Mouse (Mus musculus): ENCODE measurements at regions not wholly inside any gene's neighbourhood (a gene's known extent, or its start where the extent isn't known, plus 50 kb on each side); places are given as distances from the start of the nearest gene placed in this dataset.
"Not testable (repeated sequence)": the region's sequence is repeated elsewhere in the genome, so short reads cannot be mapped to it uniquely, and the experiment has no call there.

DNA sequence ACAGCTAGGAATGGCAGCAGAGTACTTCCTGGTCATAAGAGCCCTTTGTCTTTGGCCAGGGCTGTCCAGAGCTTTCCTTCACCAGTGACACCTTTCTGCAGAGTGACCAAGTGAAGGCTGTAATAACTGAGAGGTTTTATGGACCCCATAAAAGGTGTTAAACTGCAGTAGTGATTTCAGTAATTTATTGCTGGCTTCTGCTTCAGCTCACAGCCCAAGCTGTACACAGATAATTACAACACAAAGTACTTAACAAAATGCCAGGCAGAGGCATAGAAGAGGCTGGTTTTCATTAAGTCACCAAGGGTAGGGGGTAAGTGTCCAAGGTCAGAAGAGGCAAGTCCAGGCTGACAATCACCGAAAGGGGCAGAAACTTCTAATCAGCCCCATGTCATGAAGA is 83.8 kb downstream of the Eif4e start:
- DNase-seq: no peak

DNA sequence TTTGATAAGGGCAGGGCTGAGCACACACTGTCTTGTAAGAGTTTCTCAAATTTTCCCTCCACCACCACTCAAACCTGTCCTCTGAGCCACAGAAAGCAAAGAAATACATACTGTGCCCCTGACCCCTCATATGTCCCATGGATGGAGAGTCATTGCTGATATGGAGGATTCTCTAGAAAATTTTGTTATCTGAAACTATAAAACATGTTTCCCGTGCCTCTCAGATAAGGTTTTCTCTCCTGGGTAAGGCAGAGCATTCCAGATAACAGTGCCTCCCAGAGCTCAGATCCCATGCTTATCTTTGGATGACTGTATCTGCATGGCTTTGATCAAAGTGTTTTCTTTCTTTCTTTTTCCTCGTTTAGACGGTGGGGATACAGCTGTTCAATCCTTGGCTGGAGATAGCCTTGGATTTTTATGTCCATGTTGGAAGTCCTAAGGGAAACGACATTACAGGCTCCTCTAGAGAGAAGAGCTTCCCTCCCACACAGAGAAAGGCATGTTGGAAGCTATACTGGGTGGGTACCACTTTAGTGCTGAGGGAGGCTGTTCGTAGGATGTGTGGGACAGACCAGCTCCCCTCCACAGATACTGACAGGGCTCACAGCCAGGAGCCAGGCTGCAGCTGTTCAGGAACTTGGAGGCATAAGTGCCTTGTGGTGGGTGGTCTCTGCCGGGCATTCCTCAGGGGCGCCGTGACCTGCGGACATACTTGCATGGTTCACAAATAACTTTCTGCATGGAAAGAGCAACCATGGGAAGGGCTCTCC is 87.1 kb downstream of the Eif4e start:
- no peak for DNase-seq

DNA sequence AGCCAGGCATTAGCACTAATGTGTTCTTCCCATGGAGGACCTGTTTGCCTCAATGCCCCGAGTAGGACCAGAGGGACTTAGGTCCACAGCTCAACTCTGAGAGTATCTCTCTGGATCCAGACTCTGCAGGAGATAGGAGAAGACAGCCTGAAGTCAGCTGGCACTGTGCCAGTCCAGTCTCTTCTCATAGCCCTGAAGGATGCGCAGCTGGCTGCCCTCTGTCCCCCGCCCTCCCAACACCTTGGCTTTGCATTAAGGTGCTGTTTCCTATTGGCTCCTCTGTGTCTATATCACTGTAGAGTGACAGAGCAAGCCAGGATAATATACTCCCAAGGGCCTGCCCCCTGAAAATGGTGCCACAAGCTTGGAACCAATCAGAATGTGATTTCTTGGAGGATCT is 87.7 kb downstream of the Eif4e start:
- DNase-seq: no peak

DNA sequence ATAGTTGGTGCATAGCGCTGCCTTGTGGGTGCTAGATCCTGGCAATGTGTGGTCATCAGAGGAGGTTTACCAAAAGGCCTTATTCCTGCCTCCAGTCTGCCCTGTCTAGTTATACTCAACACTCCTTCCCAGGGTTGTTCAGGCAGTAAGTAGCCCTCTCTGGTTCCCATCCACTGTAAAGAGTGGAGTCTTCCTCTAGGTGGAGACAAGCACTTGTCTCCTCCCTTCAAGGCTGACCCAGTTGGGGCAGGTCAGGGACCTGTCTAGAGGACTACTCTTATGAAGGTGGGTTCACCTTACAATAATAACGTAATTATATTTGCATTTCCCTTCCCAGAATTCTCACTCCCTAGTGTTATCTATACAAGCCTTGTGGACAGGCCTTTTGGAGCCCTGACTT is 88.9 kb downstream of the Eif4e start:
- no peak for DNase-seq

DNA sequence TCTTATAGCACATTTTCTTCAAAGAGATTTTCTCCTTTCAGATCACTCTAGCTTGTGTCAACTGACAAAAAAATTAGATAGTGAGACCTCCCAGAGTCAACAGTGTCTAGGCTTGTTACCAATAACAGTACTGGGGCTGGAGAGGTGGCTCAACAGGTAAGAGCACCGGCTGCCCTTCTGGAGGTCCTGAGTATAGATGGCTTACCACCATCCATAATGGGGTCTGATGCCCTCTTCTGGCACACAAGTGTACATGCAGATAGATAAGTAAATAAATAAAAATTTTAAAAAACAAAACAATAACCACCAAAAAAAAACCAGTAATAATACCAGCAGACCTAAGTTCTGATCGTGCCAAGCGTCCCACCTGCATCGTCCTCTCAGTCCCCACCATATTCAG is 94.3 kb downstream of the Eif4e start:
- DNase-seq: no peak

DNA sequence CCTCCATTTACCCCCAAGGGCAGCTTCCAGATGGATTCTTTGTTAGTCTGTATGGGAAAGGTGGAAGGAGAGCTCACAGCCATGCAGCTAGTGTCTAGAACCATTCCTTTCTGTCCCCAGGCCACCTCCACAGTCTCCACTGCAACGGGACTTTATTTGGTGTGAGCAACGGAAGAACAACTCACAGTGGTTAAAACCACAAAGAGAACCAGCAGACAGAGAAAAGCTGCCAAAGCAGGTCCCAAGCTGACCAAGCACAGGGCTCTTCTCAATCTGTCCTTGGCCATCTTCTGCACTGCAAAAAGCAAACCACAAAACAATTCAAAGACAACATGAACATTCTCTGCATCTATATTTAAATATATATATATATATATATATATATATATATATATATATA is 98.1 kb downstream of the Eif4e start:
- DNase-seq: no peak

DNA sequence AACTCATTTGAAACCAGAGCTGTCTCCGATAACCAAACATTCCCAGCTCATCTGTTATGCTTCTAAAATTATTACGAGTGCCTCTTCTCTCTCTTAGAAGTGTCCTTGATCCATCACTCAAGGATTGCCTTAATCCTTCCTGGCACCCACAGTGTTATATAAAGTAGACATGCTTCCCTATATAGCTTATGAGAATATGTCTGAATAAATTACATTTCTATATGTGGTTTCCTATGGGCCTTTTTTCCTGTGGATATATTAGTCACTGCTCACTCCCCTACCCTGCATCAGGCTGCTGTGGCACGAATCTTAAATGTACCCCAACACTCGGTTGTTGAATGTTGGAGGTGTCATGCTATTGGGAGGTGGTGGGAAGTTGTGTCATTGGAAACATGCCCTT is 100.3 kb downstream of the Eif4e start:
- no peak for DNase-seq

DNA sequence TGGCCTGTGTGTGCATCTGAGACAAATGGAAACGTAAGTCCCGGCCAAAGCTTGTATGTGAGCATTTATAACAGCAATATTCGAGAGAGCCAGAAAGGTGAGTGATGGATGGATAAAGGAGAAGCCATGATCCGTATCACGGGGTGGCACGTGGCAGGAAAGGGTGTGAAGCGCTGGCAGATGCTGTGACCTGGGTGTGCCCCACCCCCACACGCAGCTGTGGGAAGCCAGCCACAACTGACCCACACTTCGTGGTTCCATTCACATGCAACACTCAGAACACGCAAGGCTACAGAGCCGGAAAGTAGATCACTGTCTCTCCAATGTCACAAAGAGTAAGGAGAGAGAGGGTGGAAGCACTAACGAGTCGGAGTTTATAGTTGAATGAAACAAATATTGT is 104.3 kb downstream of the Eif4e start:
- DNase-seq: peak in 1 of 2 experiments; percentile 17

DNA sequence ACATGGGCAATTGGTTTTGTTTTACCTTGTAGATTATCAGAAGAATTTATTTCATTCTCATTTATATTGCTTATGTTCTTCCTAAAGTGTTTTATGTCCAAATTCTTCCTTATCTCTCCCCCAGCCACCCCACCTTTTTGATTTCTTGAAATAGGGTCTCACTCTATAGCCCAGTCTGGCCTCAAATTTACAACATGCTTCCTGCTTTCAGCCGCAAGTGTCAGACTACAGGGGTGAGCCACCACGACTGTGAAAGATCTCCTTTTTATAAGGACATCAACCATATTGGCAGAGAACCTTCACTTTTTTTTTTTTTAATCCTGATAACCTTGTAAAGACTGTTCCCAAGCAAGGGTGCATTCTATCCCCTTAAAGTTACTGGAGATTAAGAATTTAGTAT is 106.1 kb downstream of the Eif4e start:
- no peak for DNase-seq

DNA sequence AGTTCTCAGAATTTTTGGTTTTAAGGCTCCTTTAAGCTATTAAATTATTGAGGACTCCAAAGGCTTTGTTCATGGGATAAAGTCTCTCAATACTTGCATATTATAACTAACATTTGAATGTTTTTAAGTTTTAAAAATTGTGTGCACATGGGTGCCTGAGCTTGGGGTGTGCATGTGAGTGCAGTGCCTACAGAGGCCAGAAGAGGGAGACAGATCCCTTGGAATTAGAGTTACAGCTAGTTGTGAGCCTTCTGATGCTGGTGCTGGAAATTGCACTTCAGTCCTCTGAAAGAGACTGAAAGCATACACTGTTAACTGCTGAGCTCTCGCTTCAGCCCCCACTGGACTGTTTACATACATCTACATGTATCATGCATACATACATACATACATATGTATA is 100.0 kb upstream of the Tspan5 start:
- DNase-seq: peak in 1 of 2 experiments; percentile 23

DNA sequence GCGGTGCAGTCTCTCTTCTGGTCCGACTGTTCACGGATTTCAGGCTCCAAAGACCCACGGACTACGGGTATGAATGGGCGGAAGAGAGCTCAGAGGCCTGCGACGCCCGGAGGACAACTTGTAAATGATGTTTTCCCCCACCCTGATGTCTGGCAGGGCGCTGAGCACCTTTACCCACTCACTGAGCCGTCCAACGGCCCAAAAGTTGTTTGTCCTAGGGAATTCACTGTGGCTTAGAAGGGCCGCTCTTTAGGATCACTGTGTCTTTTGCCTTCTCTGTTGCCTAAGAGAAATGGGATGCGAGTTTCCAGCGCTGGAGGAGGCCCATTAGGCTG is 98.1 kb upstream of the Tspan5 start:
- DNase-seq: peak in 1 of 2 experiments; percentile 2

DNA sequence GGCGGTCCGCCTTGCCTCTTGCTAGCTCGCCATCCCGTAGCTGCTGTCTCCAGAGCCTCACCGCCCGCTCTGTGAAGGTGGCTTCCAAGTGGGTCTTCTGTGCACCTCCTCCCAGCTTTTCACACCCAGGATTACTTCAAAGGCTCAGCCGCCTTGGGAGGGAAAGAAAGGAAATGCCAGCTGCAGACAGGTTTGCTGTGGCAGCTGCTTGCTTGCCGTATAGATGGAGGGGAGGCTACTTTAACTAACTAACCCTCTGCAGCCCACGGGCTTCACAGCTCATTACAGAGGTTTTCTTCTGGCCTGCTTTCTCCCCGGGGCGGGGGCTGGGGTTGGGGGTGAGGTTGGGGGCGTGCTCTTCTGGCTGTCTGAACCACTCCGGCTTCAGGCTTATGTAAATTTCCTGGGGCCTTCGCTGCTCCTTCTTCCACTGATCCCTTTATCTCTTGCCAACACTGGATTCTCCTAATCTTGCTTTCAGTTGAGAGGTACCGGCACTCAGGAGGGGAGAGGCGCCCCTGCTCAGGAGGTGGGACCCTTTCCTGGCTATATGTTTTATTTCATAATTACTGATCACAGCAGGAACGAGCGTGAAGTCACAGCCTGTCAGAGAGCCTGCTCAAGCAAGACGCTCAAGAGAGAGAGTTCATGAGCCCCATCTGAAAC is 97.6 kb upstream of the Tspan5 start:
- peak; percentile 23 to 45 for DNase-seq

DNA sequence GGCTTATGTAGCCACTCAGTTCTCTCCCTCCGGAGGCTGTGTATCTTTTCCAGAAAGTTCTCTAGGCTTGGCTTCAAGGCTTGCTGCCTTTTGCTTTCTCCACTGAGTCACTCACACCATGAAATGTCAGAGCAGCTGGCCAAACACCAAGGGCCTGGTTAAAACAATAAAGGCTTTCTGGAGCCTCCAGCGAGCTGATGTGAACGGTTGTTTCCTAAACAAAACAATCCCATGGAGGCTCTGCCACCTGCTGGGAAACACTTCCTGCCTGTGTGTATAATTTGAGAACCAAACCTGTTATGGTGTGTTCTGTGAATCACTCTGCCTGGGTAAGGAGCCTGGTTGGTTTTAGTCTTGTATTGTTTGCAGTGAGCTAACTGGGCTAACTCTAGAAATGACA is 96.7 kb upstream of the Tspan5 start:
- no peak for DNase-seq

DNA sequence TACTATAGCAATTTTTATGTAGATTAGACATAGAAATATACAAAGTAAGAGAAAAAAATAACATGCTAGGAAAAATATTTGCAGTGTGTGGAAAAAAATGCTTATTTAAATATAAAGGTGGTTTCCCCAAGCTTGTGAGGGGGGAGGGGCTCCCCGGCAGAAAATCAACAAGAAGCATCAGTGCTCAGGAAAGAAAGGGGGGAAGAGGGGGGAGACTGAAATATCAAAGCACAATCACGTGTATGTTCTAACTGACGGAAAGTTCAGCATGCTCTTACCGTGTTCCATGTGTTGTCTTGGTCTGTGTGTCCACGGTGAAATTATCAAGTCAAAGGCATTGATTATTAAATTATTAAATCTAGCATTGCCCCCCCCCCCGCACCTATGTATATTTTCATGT is 92.3 kb upstream of the Tspan5 start:
- DNase-seq: no peak

DNA sequence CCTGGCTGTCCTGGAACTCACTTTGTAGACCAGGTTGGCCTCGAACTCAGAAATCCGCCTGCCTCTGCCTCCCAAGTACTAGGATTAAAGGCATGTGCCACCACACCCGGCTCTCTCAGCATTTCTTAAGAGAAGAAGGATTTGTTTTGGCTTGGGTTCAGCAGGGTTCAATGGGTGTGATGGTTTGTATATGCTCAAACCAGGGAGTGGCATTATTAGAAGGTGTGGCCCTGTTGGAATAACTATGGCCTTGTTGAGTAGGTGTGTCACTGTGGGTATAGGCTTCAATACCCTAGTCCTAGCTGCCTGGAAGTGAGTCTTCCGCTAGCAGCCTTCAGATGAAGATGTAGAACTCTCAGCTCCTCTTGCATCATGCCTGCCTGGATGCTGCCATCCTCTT is 91.3 kb upstream of the Tspan5 start:
- not testable (repeated sequence) for DNase-seq

DNA sequence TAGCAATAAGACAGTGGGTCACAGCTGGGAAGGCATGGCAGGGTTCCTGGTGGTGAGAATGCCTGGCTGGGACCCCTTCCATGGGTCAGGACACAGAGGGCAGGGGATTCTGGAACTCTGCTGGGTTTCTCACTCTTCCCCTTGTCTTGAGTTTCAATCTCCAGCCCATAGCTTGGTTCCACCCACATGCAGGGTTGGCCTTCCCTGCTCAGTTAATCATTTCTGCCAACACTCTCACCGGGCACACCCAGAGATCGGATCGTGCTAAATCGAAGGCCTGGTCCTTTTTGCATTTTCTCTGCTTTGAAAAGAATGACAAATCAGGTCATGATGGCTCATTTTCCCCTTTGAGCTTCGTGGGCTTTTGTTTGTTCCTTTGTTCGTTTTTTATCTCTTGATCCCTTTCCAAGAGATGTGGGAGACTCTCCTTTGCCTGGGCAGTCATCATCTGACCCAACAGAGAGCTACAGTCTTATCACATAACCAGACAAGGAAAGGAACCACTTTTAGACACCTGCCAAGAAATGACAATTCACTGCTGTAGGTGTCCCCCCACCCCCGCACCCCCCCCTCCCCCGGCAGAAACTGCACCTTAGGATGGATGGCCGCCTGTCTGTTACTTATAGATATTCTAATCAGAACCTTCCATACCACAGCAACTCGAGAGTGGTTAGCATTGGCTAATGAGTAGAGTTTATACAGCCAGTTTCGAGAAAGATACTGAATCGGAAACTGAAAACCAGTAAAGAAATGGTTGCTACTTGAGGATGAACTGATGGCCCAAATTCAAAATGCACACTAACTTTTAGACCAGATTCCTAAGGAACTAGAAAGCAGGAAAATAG is 90.4 kb upstream of the Tspan5 start:
- no peak for DNase-seq

DNA sequence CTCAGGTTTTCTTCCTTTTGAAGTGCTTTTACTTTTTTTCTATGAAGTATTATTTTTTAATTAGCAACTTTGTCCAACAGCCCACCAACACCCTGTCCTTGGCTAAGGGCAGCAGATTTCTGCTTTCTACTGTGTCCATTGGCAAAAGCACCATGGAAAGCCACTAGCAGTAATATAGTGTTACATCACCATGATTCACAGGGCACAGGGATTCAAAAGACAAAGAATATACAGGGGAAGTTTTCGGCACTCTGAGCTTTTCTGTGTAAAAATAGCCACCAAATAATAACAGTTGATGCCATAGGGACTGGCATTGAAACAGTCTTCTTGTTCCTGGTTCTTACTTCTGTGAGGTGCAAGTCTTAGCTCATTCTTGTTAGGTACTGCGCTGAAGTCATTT is 89.8 kb upstream of the Tspan5 start:
- DNase-seq: no peak

DNA sequence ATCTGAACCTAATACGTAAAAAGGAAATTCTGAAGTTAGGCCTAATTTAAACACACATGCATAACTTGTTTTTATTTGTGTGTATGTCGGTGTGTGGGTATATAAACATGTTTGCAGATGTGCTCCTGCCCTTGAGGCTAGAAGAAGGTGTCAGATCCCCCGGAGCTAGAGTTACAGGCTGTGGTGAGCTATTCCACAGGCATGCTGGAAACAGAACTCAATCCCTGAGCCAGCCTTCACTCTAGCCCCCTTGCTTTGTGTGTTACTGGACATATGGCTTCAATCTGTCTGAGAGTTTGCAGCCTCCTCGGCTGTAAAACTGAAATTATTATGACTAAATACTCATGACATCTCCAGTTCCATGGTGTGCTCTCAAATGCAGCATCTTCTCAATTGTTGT is 89.3 kb upstream of the Tspan5 start:
- DNase-seq: no peak

DNA sequence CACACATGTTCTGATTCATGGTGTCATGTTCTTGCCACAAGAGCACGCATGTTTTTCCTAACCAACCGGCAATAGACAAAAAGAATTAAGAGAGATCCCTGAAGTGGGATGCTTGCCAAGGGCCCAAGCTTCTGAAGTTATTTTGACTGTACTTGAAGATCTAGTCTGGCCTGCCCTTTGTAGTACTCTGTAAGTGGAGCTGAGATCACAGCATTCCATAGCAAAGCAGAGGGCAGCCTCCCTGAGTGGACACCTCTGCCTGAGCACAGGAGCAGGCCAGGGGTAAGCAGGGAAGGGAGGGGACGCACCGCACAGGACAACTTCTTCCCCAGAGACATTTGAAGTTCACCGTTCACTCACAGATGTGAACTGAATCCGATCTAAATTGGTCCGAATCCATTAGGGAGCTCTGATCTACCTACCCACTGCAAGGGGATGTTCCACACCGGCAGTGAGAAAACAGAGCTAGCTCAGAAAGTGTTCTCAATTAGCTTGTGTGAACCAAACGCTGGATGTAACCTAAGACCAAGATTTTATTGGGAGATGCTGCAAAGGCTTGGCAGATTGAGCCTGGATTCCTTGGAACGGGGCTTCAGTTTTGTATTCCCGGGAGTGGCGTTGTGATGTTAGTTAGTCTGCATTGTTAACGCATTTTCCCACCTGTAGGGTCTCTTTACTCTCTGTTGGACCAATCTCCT is 88.3 kb upstream of the Tspan5 start:
- DNase-seq: no peak

DNA sequence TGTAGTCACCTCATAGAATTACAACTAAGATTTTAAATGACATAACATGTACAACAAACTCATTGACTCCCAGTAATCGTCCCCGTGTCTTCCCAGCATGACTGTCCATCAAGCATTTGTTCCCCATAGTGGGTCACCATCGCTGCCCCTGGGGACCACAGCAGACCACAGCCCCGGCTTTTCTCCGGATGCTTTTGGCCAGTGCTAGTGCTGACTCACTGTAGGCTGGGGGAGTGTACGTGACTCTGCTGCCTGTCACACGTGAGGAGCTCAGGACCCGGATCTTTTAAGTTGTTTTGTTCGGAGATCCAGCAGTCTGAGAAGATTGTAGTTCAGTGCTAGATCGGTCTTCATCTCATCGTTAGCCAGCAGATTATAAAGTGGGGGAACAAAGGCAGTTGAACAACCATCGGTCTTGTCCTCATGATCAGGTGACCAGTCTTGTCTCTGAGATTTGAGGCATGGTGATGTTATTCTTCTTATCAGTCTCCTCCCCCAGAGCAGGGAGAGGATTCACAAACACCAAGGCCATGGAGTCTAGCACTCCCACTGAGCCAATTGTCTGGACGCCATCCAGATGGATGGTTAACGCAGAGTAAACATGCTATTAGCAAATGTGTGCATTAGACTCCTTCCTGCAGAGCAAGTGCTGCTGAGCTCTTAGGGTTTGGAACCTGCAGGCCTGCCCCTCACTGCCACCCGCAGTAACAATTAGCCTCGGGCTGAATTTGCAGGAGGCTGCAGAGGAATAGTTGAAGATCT is 87.2 kb upstream of the Tspan5 start:
- DNase-seq: no peak

DNA sequence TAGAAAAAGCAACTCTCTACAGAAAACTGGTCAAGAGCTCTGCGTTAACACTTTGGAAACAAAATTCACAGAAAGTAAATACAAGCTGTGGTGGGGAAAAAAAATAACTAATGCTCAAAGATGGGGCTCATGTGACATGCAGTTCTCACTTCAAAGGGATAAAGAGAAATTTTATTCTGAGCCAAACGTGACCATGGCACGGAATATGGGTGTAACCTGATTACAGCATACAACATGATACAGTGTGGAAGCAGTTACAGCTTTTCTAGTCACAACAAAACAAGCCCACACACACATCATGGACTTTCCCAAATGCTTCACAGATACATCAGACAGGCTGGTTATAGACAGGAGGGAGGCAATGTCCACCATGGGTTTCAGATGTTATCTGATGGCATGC is 86.5 kb upstream of the Tspan5 start:
- DNase-seq: no peak

DNA sequence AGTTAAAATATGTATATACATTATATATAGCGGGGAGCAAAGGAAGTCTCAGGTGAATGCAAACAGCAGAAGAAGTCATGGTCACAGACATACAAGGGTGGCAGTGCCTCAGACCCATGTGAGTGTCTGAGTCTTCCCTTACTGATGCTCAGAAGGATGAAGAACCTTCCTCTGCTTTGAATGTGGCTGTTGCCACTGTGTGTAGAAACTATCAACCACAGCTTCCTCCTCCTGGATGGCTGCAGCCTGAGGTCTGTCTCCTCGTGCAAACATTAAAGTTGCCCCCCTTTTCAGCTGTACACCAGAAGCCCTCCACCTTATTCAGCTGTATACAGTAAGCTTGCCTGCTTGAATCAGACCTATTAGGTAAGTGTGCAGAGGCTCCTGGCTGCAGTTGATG is 79.4 kb upstream of the Tspan5 start:
- DNase-seq: no peak

All from thymus, adult 18-20 months (tissue).